Mouse (Mus musculus) megakaryocyte, embryonic 14.5 days (primary cell): ENCODE results near the gene Slc1a2.

Source experiments
- FLI1 ChIP-seq: IDR thresholded peaks from 2 replicates; pipeline ENCODE4 v1.6.1; 2012; ENCODE audit warnings: low read length, inconsistent platforms, mixed read lengths
- GATA1 ChIP-seq: IDR thresholded peaks from 3 replicates; pipeline ENCODE4 v1.6.1; 2012; ENCODE audit warnings: mixed read lengths, low read length, inconsistent platforms, borderline replicate concordance

- no peak for TF ChIP-seq GATA1
- no peak for TF ChIP-seq FLI1
These were observed 75.6 kb downstream of the Slc1a2 start for GRCm38 (mm10) chr2:102734055-102734454.
